Mouse (Mus musculus) lung, postnatal 14 days (tissue): Measurements from ENCODE around the gene Gm37240.

Source experiments
- DNase-seq: peaks from one replicate; pipeline ENCODE4 v3.0.0; 2021

The Gm37240 gene

DNA sequence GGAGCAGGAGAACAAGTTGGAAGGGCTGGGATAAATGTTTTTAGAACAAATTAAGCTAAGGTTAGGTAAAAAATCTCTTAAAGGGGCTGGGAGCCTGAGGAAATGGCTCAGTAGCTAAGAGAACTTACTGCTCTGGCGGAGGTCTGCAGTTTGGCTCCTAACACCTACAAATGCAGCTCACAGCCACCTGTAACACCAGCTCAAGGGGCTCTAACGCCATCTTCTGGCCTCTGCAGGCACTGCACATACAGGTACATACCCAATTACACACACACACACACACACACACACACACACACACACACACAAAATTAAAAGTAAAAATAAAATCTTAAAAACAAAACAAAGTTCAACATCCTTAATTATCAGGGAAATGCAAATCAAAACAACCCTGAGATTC, 1174.4 kb downstream of the Gm37240 start:
- DNase-seq = no peak

GRCm38 (mm10) chr3:84710723-84711122, 1176.6 kb downstream of the Gm37240 start:
- no peak for DNase-seq

- DNase-seq = no peak
These were observed 1177.4 kb downstream of the Gm37240 start for GRCm38 (mm10) chr3:84709967-84710366.

- no peak for DNase-seq
These were observed 1178.2 kb downstream of the Gm37240 start for GRCm38 (mm10) chr3:84709100-84709499.

- no peak for DNase-seq
These were observed 1178.8 kb downstream of the Gm37240 start for GRCm38 (mm10) chr3:84708469-84708868.

- DNase-seq = no peak
These were observed 1182.1 kb downstream of the Gm37240 start for GRCm38 (mm10) chr3:84705224-84705623.

GRCm38 (mm10) chr3:84703083-84703810, 1184.1 kb downstream of the Gm37240 start:
- DNase-seq = no peak

GRCm38 (mm10) chr3:84701964-84702363, 1185.4 kb downstream of the Gm37240 start:
- DNase-seq = no peak

- no peak for DNase-seq
These were observed 1185.8 kb downstream of the Gm37240 start for GRCm38 (mm10) chr3:84701509-84701908.

DNA sequence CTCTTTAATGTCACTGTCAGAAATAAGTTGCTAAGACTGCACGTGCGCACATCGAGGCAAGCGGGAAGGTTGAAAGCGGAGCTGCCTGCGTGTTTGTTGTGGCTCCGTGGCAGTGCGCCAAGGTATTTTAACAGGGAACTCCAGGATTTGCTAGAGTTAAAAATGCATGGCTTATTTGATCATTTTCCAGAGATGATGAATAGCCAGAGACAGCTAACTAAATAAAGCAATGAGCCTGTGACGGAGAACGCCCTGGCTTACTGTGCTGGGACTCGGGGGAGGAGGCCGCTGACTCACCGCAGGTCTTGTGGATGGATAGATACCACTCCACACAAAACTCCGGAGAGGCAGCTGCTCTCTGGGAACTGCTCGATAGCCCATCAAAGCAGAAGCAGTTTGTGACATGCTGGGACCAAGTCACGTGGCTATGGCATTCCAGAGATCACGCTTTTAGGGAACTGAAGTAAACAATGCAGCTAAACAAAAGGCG, 1190.8 kb downstream of the Gm37240 start:
- peak; percentile 45 for DNase-seq

DNA sequence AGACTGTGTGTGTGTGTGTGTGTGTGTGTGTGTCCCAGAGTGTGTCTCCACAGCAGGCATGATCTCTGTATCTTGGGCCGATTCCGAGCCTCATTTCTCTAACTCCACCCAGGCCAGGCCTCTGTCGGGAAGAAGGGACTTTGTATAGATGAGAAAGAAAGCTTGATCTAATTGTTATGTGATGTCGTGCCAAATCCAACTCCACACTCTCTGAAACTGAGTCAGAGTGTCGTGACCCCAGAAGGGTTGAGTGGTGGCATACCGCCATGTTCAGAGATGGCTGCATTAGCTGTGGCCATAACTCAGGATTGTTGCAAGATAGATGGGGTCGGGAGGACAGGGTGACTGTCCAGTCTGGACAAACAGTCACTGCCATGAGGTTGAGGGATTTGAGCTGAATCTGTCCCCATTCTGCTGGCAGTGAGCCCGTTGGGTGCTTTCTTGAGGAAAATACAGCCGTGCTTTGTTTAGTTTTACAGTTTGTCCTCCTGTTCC, 1191.4 kb downstream of the Gm37240 start:
- DNase-seq = peak; percentile 66

GRCm38 (mm10) chr3:84695418-84695817, 1191.9 kb downstream of the Gm37240 start:
- no peak for DNase-seq

GRCm38 (mm10) chr3:84693886-84694285, 1193.4 kb downstream of the Gm37240 start:
- no peak for DNase-seq

GRCm38 (mm10) chr3:84692647-84693199, 1194.6 kb downstream of the Gm37240 start:
- peak; percentile 57 for DNase-seq

- DNase-seq = no peak
These were observed 1197.1 kb downstream of the Gm37240 start for GRCm38 (mm10) chr3:84690091-84690771.

DNA sequence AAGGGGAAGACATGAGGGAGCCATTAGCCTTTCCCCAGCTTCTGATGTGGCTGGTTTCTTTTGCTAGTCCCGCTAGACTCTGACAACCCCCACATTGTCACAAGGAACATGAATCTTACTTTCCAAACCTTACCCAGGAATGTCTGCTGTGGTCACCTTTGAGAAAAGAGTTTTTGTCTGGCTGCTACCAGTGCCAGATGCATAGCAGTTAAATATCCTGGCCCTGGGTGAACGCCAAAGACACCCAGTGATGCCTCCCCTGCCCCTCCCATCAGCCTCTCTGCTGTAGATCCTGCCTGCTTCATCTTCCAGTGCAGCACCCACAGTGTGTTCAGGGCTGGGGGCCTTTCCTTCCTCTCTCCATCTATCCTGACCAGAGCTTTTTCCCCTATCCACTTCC, 1197.7 kb downstream of the Gm37240 start:
- no peak for DNase-seq

- DNase-seq = no peak
These were observed 1199.1 kb downstream of the Gm37240 start for GRCm38 (mm10) chr3:84688176-84688575.

DNA sequence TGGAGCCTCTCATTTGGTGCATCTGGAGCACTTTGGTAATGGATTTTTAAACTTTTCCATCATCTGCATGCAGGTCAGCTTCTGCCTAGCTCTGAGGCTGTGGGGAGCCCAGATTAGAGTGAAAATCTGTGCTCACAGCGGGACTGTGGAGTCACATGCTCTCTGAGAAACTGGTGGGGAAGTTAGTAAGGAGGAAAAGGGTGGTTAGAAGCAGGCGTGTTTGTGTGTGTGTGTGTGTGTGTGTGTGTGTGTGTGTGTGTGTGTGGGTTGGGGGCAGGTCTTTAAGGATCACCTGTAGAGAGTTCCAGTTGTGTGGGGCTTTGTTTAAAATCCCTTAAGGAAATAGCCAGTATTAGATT, 1199.9 kb downstream of the Gm37240 start:
- DNase-seq = no peak

GRCm38 (mm10) chr3:84686799-84687487, 1200.4 kb downstream of the Gm37240 start:
- DNase-seq = no peak

DNA sequence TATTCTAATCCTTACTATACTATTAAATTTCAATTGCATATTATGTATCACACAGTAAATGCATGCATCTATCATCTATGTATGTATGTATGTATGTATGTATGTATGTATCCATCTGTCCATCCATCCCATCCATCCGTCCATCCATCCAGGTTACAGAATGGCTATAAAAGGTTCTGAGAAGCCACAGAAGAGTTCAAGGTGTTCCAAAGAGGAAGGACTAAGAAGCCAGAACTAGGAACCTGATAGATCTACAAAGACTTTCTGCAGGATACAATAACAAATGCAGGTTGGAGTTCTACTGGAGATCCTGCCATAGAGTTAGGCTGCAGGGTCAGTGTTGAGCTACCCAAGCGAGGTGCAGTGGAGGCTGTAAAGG, 1201.0 kb downstream of the Gm37240 start:
- DNase-seq = no peak

- no peak for DNase-seq
These were observed 1201.5 kb downstream of the Gm37240 start for GRCm38 (mm10) chr3:84685662-84686293.

DNA sequence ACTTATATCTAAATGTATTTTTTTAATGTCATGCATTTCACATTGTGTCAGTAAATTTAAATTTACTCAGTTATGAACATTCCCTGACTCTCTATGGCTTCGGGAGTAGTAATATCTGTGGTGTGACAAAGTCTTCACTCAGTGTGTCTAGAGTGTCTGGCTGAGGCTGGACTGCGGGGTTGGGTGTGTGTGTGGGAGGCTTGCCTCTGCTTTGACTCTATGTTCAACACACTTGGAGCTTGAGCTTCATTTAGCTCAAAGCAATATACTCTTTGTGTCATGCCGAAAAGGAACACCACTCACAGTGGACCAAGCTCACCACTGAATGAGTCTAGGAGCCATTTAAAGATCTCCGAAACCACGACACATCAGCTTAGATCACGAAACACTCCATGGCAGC, 1203.5 kb downstream of the Gm37240 start:
- DNase-seq = no peak

DNA sequence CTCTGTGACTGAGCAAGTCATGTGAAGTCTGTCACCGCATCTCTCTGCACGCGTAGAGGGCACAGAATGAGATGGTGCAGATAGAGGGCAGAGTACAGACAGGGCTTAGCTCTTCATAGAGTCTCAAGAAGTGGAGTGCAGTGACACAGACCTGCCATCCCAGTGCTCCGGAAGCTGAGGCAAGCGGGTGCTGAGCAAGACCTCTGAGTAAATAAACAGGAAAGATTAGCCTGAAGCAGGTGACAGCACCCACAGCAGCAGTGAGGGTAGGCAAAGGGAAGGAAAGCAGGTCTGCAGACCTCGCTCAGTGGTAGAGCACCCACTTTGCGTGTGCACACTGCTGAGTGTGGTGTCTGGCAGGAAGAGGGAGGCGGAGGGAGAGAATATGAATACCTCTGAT, 1205.6 kb downstream of the Gm37240 start:
- no peak for DNase-seq
